Mouse (Mus musculus) liver, embryonic 11.5 days (tissue): ENCODE results near the gene Psmc3ip. TPM values are rescaled to one million over a fixed set of nuclear protein-coding genes. Genes with fewer than 3 reads are reported as not detected.

Source experiments
- ATAC-seq: fragments of 200-750 bp; cut with Nextera tagmentation; replicated peaks from 2 replicates; pipeline ENCODE4 v1.8.0; 2017; ENCODE audit warnings: moderate number of reproducible peaks, mild to moderate bottlenecking, moderate TSS enrichment, moderate library complexity; ENCODE audit not compliant: low FRiP score
- DNase-seq: peaks from one replicate; pipeline ENCODE4 v3.0.0-alpha.2; 2017; ENCODE audit warnings: low spot score
- H3K27ac ChIP-seq: fragments of 300-500 bp; sonication (generic); 2 replicates; pipeline ENCODE4 v1.5.1; 2014; ENCODE audit warnings: mild to moderate bottlenecking, low read depth, low read length, control low read depth
- H3K27me3 ChIP-seq: fragments of 300-500 bp; sonication (generic); replicated peaks from 2 replicates; pipeline ENCODE4 v1.6.1; 2014; ENCODE audit warnings: low read length, mixed read lengths; ENCODE audit not compliant: control insufficient read depth, insufficient read depth
- H3K36me3 ChIP-seq: fragments of 300-500 bp; sonication (generic); 2 replicates; pipeline ENCODE4 v1.6.1; 2014; ENCODE audit warnings: mild to moderate bottlenecking, low read length, moderate library complexity, mixed read lengths; ENCODE audit not compliant: control insufficient read depth, insufficient read depth
- H3K4me1 ChIP-seq: fragments of 300-500 bp; sonication (generic); replicated peaks from 2 replicates; pipeline ENCODE4 v1.6.1; 2014; ENCODE audit warnings: low read length, mixed read lengths; ENCODE audit not compliant: control insufficient read depth, insufficient read depth
- H3K4me2 ChIP-seq: fragments of 300-500 bp; sonication (generic); 2 replicates; pipeline ENCODE4 v1.6.1; 2014; ENCODE audit warnings: mild to moderate bottlenecking, control low read depth, moderate library complexity
- H3K4me3 ChIP-seq: fragments of 300-500 bp; sonication (generic); 2 replicates; pipeline ENCODE4 v1.5.1; 2014; ENCODE audit warnings: low read depth, low read length, control low read depth
- H3K9ac ChIP-seq: fragments of 300-500 bp; sonication (generic); 2 replicates; pipeline ENCODE4 v1.6.1; 2014; ENCODE audit warnings: low read depth, low read length, control low read depth
- H3K9me3 ChIP-seq: fragments of 300-500 bp; sonication (generic); 2 replicates; pipeline ENCODE4 v1.6.1; 2016; ENCODE audit warnings: low read length, inconsistent platforms, mixed read lengths; ENCODE audit not compliant: control insufficient read depth
- WGBS: fragments of 180-500 bp; shearing (Covaris S2); extraction: QIAGEN DNeasy Blood & Tissue Kit; methylation state at CpG from one replicate; pipeline ENCODE4 v1.1.7; 2014; 5-methylcytosine and 5-hydroxymethylcytosine counted together
- polyA plus RNA-seq: library from polyadenylated mRNA; unstranded; fragments of >200 nt; fragmentation: Nextera tagmentation; extraction: Ambion mirVana; gene quantifications from 2 replicates; pipeline ENCODE4 v1.2.1, GENCODE M21; 2014

Gene Psmc3ip
- polyA plus RNA-seq, 1 experiment from 2014 or later: 42.8 TPM

GRCm38 (mm10) chr11:101064462-101064861, 30.8 kb downstream of the Psmc3ip start:
- Histone ChIP-seq H3K27me3 (no peaks in the 10 kb centered on the region; the same call in 1 of the 2 replicates), H3K4me2 (peak overlapping the region; percentile 46), H3K27ac (peak overlapping the region; percentile 99), H3K9ac (peak overlapping the region; percentile 46; the same call in 1 of the 2 replicates), H3K36me3 (peaks cover 7% of the 10 kb centered on the region; the same call in 1 of the 2 replicates), H3K4me3 (no peak overlapping the region), H3K9me3 (no peaks in the 10 kb centered on the region), H3K4me1 (peaks cover 51% of the 10 kb centered on the region)
- DNase-seq (no peak), ATAC-seq (no peak)
- WGBS: 72% methylated on average over 4 of the region's 4 CpGs

- H3K27ac ChIP-seq: peak overlapping the region; percentile 99
- ATAC-seq: peak; percentile 92
- peaks cover 7% of the 10 kb centered on the region; the same call in 1 of the 2 replicates for H3K36me3 ChIP-seq
- no peaks in the 10 kb centered on the region; the same call in 1 of the 2 replicates for H3K27me3 ChIP-seq
- no peaks in the 10 kb centered on the region for H3K9me3 ChIP-seq
- H3K4me2 ChIP-seq: peak overlapping the region; percentile 46
- peak overlapping the region; percentile 46 for H3K9ac ChIP-seq
- WGBS: 3% methylated on average over 12 of the region's 12 CpGs
- H3K4me1 ChIP-seq: peaks cover 52% of the 10 kb centered on the region
- no peak overlapping the region for H3K4me3 ChIP-seq
- peak; percentile 79 for DNase-seq
These were observed 31.4 kb downstream of the Psmc3ip start for GRCm38 (mm10) chr11:101063676-101064327.

- peak overlapping the region; percentile 99 for H3K27ac ChIP-seq
- H3K4me1 ChIP-seq: peaks cover 58% of the 10 kb centered on the region
- ATAC-seq (no peak), DNase-seq (peak; percentile 66)
- no peak overlapping the region for H3K4me3 ChIP-seq
- no peaks in the 10 kb centered on the region; the same call in 1 of the 2 replicates for H3K27me3 ChIP-seq
- WGBS: 56% methylated on average over 14 of the region's 14 CpGs
- peak overlapping the region; percentile 46 for H3K9ac ChIP-seq
- H3K4me2 ChIP-seq: peak overlapping the region; percentile 46
- H3K9me3 ChIP-seq: no peaks in the 10 kb centered on the region
- peaks cover 9% of the 10 kb centered on the region for H3K36me3 ChIP-seq
These were observed 32.1 kb downstream of the Psmc3ip start for GRCm38 (mm10) chr11:101062971-101063675.

- Histone ChIP-seq H3K9me3 (no peaks in the 10 kb centered on the region), H3K4me1 (peaks cover 63% of the 10 kb centered on the region), H3K27me3 (no peaks in the 10 kb centered on the region), H3K36me3 (peaks cover 13% of the 10 kb centered on the region), H3K27ac (peak overlapping the region; percentile 99), H3K9ac (no peak overlapping the region), H3K4me2 (no peak overlapping the region), H3K4me3 (no peak overlapping the region)
- DNase-seq: no peak
- no peak for ATAC-seq
- WGBS: 76% methylated on average over 12 of the region's 12 CpGs
These were observed 32.9 kb downstream of the Psmc3ip start for GRCm38 (mm10) chr11:101062165-101062884.

- Histone ChIP-seq H3K27me3 (no peaks in the 10 kb centered on the region), H3K4me3 (no peak overlapping the region), H3K36me3 (peaks cover 18% of the 10 kb centered on the region), H3K9me3 (no peaks in the 10 kb centered on the region), H3K4me2 (no peak overlapping the region), H3K27ac (no peak overlapping the region), H3K9ac (no peak overlapping the region), H3K4me1 (peaks cover 63% of the 10 kb centered on the region)
- DNase-seq: no peak
- ATAC-seq: no peak
- WGBS: 82% methylated on average over 5 of the region's 5 CpGs
These were observed 34.2 kb downstream of the Psmc3ip start for GRCm38 (mm10) chr11:101061049-101061448.

GRCm38 (mm10) chr11:101060126-101060525, 35.1 kb downstream of the Psmc3ip start:
- no peak overlapping the region for H3K4me2 ChIP-seq
- no peaks in the 10 kb centered on the region for H3K27me3 ChIP-seq
- peaks cover 19% of the 10 kb centered on the region for H3K36me3 ChIP-seq
- H3K27ac ChIP-seq: peak overlapping the region; percentile 43; the same call in 1 of the 2 replicates
- 66% methylated on average over 8 of the region's 8 CpGs for WGBS
- DNase-seq (no peak), ATAC-seq (no peak)
- no peak overlapping the region for H3K9ac ChIP-seq
- H3K4me3 ChIP-seq: no peak overlapping the region
- H3K4me1 ChIP-seq: peaks cover 61% of the 10 kb centered on the region
- no peaks in the 10 kb centered on the region for H3K9me3 ChIP-seq

- no peak overlapping the region for H3K4me3 ChIP-seq
- no peak overlapping the region; the same call in 1 of the 2 replicates for H3K27ac ChIP-seq
- H3K4me1 ChIP-seq: peaks cover 56% of the 10 kb centered on the region
- H3K27me3 ChIP-seq: no peaks in the 10 kb centered on the region
- ATAC-seq: no peak
- WGBS: 85% methylated on average over 10 of the region's 10 CpGs
- no peak overlapping the region for H3K9ac ChIP-seq
- H3K36me3 ChIP-seq: peaks cover 19% of the 10 kb centered on the region
- H3K4me2 ChIP-seq: no peak overlapping the region
- no peaks in the 10 kb centered on the region for H3K9me3 ChIP-seq
- no peak for DNase-seq
These were observed 35.8 kb downstream of the Psmc3ip start for GRCm38 (mm10) chr11:101059473-101059872.

- H3K27me3 ChIP-seq: no peaks in the 10 kb centered on the region
- 0 out of 2 replicates have a peak overlapping the region, but pooled peaks have one; percentile 4 for H3K27ac ChIP-seq
- WGBS: 62% methylated on average over 5 of the region's 5 CpGs
- H3K4me1 ChIP-seq: peaks cover 48% of the 10 kb centered on the region
- H3K4me2 ChIP-seq: no peak overlapping the region
- ATAC-seq (no peak), DNase-seq (no peak)
- peaks cover 23% of the 10 kb centered on the region for H3K36me3 ChIP-seq
- no peak overlapping the region for H3K4me3 ChIP-seq
- H3K9me3 ChIP-seq: no peaks in the 10 kb centered on the region
- no peak overlapping the region for H3K9ac ChIP-seq
These were observed 36.5 kb downstream of the Psmc3ip start for GRCm38 (mm10) chr11:101058726-101059125.
